Mouse (Mus musculus) liver, adult 2 months (tissue): ENCODE results near the gene Slc16a3. TPM values are rescaled to one million over a fixed set of nuclear protein-coding genes. Genes with fewer than 3 reads are reported as not detected.

Source experiments
- DNase-seq: peaks from one replicate; pipeline ENCODE4 v3.0.0-alpha.2; 2011; ENCODE audit warnings: low read depth, low spot score; ENCODE audit errors: extremely low read depth
- H3K27ac ChIP-seq: fragments of 200-500 bp; replicated peaks from 2 replicates; pipeline ENCODE4 v1.5.1; 2012; ENCODE audit warnings: low read depth, mild to moderate bottlenecking, control low read depth, inconsistent platforms, low read length; ENCODE audit not compliant: insufficient read depth
- H3K27me3 ChIP-seq: fragments of 200-500 bp; 2 replicates; pipeline ENCODE4 v1.6.1; 2012; ENCODE audit warnings: mild to moderate bottlenecking, moderate library complexity, low read length, inconsistent platforms; ENCODE audit not compliant: control insufficient read depth, insufficient read depth
- H3K36me3 ChIP-seq: fragments of 200-500 bp; 2 replicates; pipeline ENCODE4 v1.6.1; 2012; ENCODE audit warnings: low read length, inconsistent platforms; ENCODE audit not compliant: control insufficient read depth, insufficient read depth
- H3K4me1 ChIP-seq: fragments of 200-500 bp; 2 replicates; pipeline ENCODE4 v1.6.1; 2011; ENCODE audit warnings: low read length; ENCODE audit not compliant: control insufficient read depth, insufficient read depth
- H3K4me3 ChIP-seq: fragments of 200-500 bp; 2 replicates; pipeline ENCODE4 v1.5.1; 2011; ENCODE audit warnings: low read depth, mild to moderate bottlenecking, control low read depth, low read length, moderate library complexity; ENCODE audit not compliant: insufficient read depth
- H3K79me2 ChIP-seq: fragments of 200-500 bp; 2 replicates; pipeline ENCODE4 v1.6.1; 2012; ENCODE audit warnings: inconsistent platforms, mild to moderate bottlenecking, low read length, moderate library complexity; ENCODE audit not compliant: control insufficient read depth, insufficient read depth
- H3K9ac ChIP-seq: fragments of 200-500 bp; 2 replicates; pipeline ENCODE4 v1.6.1; 2012; ENCODE audit warnings: low read depth, mild to moderate bottlenecking, control low read depth, inconsistent platforms, low read length
- CTCF ChIP-seq: fragments of 200-500 bp; IDR thresholded peaks from 2 replicates; pipeline ENCODE4 v1.5.1; 2011; ENCODE audit warnings: low read depth, low read length, control low read depth
- POLR2A ChIP-seq: fragments of 200-500 bp; IDR thresholded peaks from 2 replicates; pipeline ENCODE4 v1.6.1; 2011; ENCODE audit warnings: low read length, control low read depth; ENCODE audit not compliant: insufficient read depth; ENCODE audit errors: extremely low read depth
- WGBS: fragments of 180-500 bp; shearing (Covaris S2); methylation state at CpG from one replicate; pipeline ENCODE4 v1.1.7; 2018; 5-methylcytosine and 5-hydroxymethylcytosine counted together
- polyA plus RNA-seq: library from polyadenylated mRNA; depleted of rRNA; stranded (reverse); fragments of >200 nt; gene quantifications from 2 replicates; pipeline ENCODE4 v1.2.3, GENCODE M21; 2012
- total RNA-seq: library from RNA; depleted of rRNA; stranded (reverse); fragments of >200 nt; gene quantifications from 2 replicates; pipeline ENCODE4 v1.2.3, GENCODE M21; 2014

Gene Slc16a3
- total and polyA plus RNA-seq, 2 experiments: 0.28 to 0.51 TPM

DNA sequence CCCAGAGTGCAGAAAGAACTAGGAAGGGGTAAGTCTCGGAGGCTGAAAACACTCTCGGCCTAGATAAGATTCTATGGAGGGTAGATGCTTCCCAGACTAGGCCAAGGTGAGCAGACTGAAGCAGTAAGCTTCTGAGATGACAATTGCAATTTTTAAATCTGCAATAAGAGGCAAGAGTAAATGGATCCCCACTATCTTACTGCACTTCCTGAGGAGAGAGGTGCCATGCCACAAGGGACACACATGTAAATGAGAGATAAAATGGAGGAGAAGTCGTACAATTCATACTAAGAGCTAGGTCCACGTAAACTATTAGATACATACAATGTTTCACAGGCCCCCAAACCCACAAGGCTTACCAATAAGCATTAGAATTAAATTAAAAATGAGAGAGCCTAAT, 19.8 kb upstream of the Slc16a3 start:
- H3K27ac ChIP-seq: no peak overlapping the region
- no peak for DNase-seq
- H3K4me1 ChIP-seq: no peaks in the 10 kb centered on the region
- no peaks in the 10 kb centered on the region for H3K27me3 ChIP-seq
- WGBS: 91% methylated on average over 4 of the region's 4 CpGs
- TF ChIP-seq CTCF (no peak), POLR2A (no peak)
- no peak overlapping the region for H3K9ac ChIP-seq
- no peak overlapping the region for H3K4me3 ChIP-seq
- H3K79me2 ChIP-seq: no peaks in the 10 kb centered on the region
- H3K36me3 ChIP-seq: no peaks in the 10 kb centered on the region

DNA sequence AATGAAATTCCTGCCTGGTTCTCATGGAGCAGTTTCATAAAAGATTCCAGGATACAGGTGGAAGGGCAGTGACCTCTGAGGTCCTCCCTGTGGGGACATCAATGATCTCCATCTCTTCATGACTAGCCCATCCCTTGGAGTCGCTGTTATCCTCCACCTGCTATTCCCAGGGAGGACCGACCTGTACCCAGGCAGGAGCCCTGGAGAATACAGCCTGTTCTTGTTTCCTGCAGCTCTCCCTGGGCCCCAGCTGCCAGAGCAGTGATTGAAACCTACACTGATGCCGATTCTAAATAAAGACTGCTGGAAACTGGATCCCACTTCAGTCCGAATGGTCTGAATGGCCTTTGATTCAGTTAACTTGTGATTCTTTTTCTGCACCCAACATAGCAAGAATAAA, 16.8 kb upstream of the Slc16a3 start:
- no peaks in the 10 kb centered on the region for H3K36me3 ChIP-seq
- H3K4me1 ChIP-seq: no peaks in the 10 kb centered on the region
- H3K79me2 ChIP-seq: no peaks in the 10 kb centered on the region
- TF ChIP-seq CTCF (no peak), POLR2A (no peak)
- no peak for DNase-seq
- WGBS: 99% methylated on average over 4 of the region's 4 CpGs
- H3K9ac ChIP-seq: no peak overlapping the region
- no peak overlapping the region for H3K4me3 ChIP-seq
- H3K27ac ChIP-seq: no peak overlapping the region
- no peaks in the 10 kb centered on the region for H3K27me3 ChIP-seq

DNA sequence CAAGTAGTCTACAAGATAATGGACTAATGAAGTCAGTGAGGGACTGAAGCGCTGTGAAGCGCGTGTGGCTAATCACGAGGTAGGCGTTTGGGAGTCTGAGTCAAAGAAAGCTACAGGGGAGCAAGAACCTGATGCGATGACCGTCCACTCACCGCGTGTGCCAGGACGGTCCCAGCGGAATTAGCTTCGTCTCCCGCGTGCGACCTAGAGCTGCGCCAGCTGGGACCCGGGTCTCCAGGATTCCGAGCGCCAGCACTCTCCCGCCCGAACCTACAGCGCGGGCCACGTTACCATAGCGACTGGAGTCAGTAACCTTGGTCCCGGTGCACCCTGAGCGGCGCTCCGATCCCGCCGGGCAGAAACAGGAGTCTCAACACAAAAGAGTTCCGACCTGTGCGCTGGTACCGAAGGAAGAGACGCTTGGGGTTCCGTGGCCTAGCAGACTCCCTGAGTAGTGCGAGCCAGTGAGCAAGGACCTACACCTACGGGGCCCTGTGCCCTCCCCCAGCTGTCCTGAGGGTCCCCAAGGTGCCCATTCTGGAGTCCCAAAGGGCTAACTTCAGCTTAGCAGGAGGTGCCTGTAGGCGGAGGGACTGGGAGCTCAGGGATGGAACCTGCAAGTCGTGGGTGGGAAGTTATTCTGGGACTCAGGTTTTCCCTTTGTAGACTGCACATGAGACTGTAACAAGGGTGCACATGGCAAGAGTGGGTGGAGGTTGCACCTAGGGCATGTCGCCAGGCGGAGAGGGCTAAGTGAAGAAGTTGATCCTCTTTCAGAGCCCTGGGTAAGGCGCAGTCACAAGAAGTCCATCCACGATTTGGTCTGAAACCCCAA, 15.5 kb upstream of the Slc16a3 start, which contains the start of gene Ccdc57:
Gene Ccdc57 (minus strand): TSS at position 309 of the 835 bp plus-strand sequence.
- no peaks in the 10 kb centered on the region for H3K36me3 ChIP-seq
- H3K4me3 ChIP-seq: peak within 1 kb of the TSS; percentile 78
- TF ChIP-seq POLR2A (no peak), CTCF (no peak)
- peak; percentile 76 for DNase-seq
- no peak within 1 kb of the TSS for H3K27ac ChIP-seq
- no peaks in the 10 kb centered on the region for H3K4me1 ChIP-seq
- peak within 1 kb of the TSS; percentile 71 for H3K9ac ChIP-seq
- no peaks in the 10 kb centered on the region for H3K27me3 ChIP-seq
- 10% methylated on average over 44 of the region's 44 CpGs for WGBS
- no peaks in the 10 kb centered on the region for H3K79me2 ChIP-seq

DNA sequence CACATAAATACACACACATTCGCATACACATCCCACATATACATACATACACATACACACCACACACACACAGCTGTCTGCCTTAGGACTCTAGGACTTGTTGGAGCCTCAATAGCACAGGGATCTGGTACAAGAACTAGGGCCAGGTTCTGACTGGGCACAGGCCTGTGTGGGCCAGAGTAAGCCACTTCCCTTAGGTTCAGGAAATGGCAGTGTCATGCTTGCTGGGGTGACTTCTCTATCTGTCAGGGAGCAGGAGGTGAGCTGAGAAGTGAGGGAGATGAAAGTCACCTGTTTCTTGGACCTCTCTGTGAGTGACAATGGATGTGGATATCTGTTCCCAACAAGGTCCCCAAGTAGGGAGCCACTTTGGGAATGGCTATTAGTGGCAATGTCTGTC, 10.3 kb upstream of the Slc16a3 start:
- H3K27me3 ChIP-seq: no peaks in the 10 kb centered on the region
- no peak for DNase-seq
- no peak overlapping the region for H3K27ac ChIP-seq
- H3K36me3 ChIP-seq: no peaks in the 10 kb centered on the region
- no peaks in the 10 kb centered on the region for H3K4me1 ChIP-seq
- WGBS: 94% methylated on average over 1 of the region's 1 CpGs
- H3K79me2 ChIP-seq: no peaks in the 10 kb centered on the region
- no peak overlapping the region for H3K9ac ChIP-seq
- TF ChIP-seq POLR2A (no peak), CTCF (no peak)
- H3K4me3 ChIP-seq: no peak overlapping the region

DNA sequence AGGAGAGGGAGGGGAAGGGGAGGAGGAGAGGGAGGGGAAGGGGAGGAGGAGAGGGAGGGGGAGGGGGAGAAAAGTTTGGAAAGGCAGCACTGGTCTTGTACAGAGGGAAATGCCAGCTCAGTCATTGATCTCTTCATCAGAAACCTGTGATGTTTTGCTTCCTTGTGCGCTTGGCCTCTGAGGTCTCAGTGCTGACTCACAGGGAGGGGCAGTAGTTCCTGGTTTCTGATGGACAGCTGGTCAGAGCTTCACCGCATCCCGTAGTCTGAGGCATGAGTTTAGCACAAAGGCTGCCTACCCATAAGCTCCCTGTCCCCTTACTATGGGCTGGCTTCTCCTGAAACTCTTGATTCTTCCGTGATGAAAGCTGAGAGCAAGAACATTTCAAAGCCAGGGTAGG, 9.5 kb upstream of the Slc16a3 start:
- H3K27me3 ChIP-seq: no peaks in the 10 kb centered on the region
- H3K4me1 ChIP-seq: no peaks in the 10 kb centered on the region
- DNase-seq: no peak
- H3K79me2 ChIP-seq: no peaks in the 10 kb centered on the region
- H3K36me3 ChIP-seq: no peaks in the 10 kb centered on the region
- no peak overlapping the region for H3K27ac ChIP-seq
- no peak overlapping the region for H3K4me3 ChIP-seq
- no peak overlapping the region for H3K9ac ChIP-seq
- no peak for TF ChIP-seq CTCF
- no peak for TF ChIP-seq POLR2A
- WGBS: 28% methylated on average over 4 of the region's 4 CpGs

DNA sequence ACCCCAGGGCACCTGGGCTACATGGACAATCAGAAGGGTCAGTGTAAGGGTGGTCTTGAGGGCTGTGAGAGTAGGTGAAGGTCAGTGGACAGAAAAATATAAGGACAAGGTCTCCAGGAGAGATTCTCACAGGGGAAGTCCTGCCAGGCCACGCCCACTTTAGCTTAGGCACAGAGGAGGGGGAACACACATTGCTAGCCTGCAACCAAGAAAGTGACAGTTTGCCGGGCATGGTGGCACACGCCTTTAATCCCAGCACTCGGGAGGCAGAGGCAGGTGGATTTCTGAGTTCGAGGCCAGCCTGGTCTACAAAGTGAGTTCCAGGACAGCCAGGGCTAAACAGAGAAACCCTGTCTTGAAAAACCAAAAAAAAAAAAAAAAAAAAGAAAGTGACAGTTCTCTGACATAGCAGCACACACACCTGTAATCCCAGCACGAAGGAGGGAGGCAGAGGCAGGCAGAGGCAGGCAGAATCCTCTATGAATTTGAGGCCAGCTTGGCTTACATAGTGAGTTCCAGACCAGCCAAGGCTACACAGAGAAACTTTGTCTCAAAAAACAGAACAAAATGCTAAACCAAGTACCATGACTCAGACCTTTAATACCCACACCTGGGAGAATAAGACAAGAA, 8.5 kb upstream of the Slc16a3 start:
- Histone ChIP-seq H3K27ac (no peak overlapping the region), H3K27me3 (no peaks in the 10 kb centered on the region), H3K4me1 (no peaks in the 10 kb centered on the region), H3K79me2 (no peaks in the 10 kb centered on the region), H3K36me3 (no peaks in the 10 kb centered on the region), H3K4me3 (no peak overlapping the region), H3K9ac (no peak overlapping the region)
- TF ChIP-seq CTCF: no peak
- TF ChIP-seq POLR2A: no peak
- 63% methylated on average over 6 of the region's 6 CpGs for WGBS
- no peak for DNase-seq
